Mouse (Mus musculus) kidney, postnatal 0 days (tissue): Measurements from ENCODE around the gene Col4a1. TPM values are rescaled to one million over a fixed set of nuclear protein-coding genes. Genes with fewer than 3 reads are reported as not detected.
A peak's percentile ranks its signal among the peaks of the same experiment; 100 is the strongest.

Source experiments
- ATAC-seq: fragments of 200-750 bp; cut with Nextera tagmentation; replicated peaks from 2 replicates; pipeline ENCODE4 v1.8.0; 2017; ENCODE audit warnings: low read depth, moderate number of reproducible peaks, moderate TSS enrichment, moderate library complexity; ENCODE audit not compliant: low FRiP score
- DNase-seq: peaks from one replicate; pipeline ENCODE4 v3.0.0-alpha.2; 2016; ENCODE audit warnings: low spot score
- H3K27ac ChIP-seq: fragments of 300-500 bp; sonication (generic); 2 replicates; pipeline ENCODE4 v1.5.1; 2014; ENCODE audit warnings: mild to moderate bottlenecking
- H3K27me3 ChIP-seq: fragments of 300-500 bp; sonication (generic); 2 replicates; pipeline ENCODE4 v1.6.1; 2014; ENCODE audit warnings: low read length, mixed read lengths; ENCODE audit not compliant: insufficient read depth
- H3K36me3 ChIP-seq: fragments of 300-500 bp; sonication (generic); 2 replicates; pipeline ENCODE4 v1.6.1; 2014; ENCODE audit warnings: low read length, mixed read lengths; ENCODE audit not compliant: insufficient read depth
- H3K4me1 ChIP-seq: fragments of 300-500 bp; sonication (generic); replicated peaks from 2 replicates; pipeline ENCODE4 v1.6.1; 2014; ENCODE audit warnings: antibody characterized with exemption, low read length, mixed read lengths; ENCODE audit not compliant: insufficient read depth
- H3K4me2 ChIP-seq: fragments of 300-500 bp; sonication (generic); 2 replicates; pipeline ENCODE4 v1.6.1; 2014; ENCODE audit warnings: mild to moderate bottlenecking, low read length, moderate library complexity, mixed read lengths
- H3K4me3 ChIP-seq: fragments of 300-500 bp; sonication (generic); replicated peaks from 2 replicates; pipeline ENCODE4 v1.5.1; 2014; ENCODE audit warnings: low read depth, low read length
- H3K9ac ChIP-seq: fragments of 300-500 bp; sonication (generic); 2 replicates; pipeline ENCODE4 v1.6.1; 2014; ENCODE audit warnings: low read depth, low read length
- H3K9me3 ChIP-seq: fragments of 300-500 bp; sonication (generic); replicated peaks from 2 replicates; pipeline ENCODE4 v1.6.1; 2016; ENCODE audit warnings: low read length, inconsistent platforms, mixed read lengths
- CTCF ChIP-seq: IDR thresholded peaks from 2 replicates; pipeline ENCODE4 v1.5.1; 2016; ENCODE audit warnings: antibody characterized with exemption, low read depth, mild to moderate bottlenecking, moderate library complexity
- whole genome bisulfite sequencing: fragments of 180-500 bp; shearing (Covaris S2); extraction: QIAGEN DNeasy Blood & Tissue Kit; methylation state at CpG from one replicate; pipeline ENCODE4 v1.1.7; 2014; 5-methylcytosine and 5-hydroxymethylcytosine counted together
- polyA plus RNA-seq: library from polyadenylated mRNA; unstranded; fragments of >200 nt; fragmentation: Nextera tagmentation; extraction: Ambion mirVana; gene quantifications from 2 replicates; pipeline ENCODE4 v1.2.1, GENCODE M21; 2015

Gene Col4a1
- polyA plus RNA-seq, 1 experiment from 2014 or later: 305 TPM

DNA sequence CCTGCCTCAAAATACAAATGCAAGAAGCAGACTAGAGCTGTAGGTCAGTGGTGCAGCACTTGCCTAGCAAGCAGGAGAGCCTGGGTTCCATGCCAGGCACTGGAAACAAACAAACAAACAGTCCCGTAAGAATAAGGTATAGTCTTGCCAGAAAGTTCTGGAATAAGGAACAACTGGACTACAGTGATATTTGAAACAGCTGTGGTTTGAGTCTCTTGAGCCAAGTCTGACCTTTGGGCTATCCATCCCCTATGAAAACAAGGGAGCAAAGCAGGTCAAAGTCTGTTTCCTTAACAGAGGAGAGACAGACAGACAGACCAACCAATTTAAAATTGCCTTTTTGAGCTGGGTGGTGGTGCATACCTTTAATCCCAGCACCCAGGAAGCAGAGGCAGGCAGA is 11.1 kb upstream of the Col4a1 start:
- H3K4me1 ChIP-seq: peaks cover 45% of the 10 kb centered on the region
- WGBS: 56% methylated on average over 1 of the region's 1 CpGs

DNA sequence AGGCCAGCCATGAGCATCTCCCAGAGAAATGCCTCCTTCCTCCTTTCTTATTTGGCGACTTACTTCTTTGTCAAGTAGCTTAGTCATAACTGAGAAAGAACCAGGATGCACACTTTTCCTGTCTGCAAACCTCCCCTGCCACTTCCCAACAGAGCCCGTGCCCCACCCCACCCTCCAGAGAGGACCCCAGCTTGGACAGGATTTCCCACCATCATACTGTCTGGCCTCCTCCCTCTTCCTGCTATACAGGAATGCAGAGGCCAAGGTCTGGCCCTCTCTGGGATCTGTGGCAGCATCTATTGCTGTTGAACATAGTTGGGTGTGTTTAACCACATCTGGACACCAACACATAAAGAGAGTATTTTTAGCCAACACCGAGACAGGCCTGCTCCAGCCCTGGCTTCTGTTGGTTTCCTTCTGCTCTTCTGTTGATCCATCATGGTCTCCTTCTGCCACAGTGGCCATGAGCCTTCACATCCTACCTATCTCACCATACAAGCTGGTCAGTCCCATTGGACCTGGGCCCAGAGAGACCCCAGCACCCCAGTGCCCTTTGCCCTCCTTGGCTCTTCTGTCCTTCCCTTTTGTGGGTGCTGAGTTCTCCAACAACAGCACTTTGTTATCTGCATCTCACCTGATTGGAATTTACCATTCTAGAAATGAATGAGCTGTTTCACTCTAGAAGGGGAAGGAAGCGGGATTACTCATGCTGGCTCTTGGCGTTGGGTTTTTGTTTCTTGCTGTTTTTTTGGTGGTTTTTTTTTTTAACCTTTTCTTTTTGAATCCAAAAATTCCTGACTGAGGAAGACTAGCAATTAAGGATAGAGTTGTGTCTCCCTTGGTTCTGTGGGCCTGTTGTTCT is 10.3 kb upstream of the Col4a1 start:
- TF ChIP-seq CTCF: no peak
- no peak for ATAC-seq
- H3K9me3 ChIP-seq: no peaks in the 10 kb centered on the region
- DNase-seq: no peak
- H3K9ac ChIP-seq: no peak overlapping the region
- peaks cover 40% of the 10 kb centered on the region for H3K4me1 ChIP-seq
- peak overlapping the region; percentile 60; the same call in 1 of the 2 replicates for H3K27ac ChIP-seq
- no peak overlapping the region for H3K4me3 ChIP-seq
- 76% methylated on average over 5 of the region's 5 CpGs for WGBS
- H3K27me3 ChIP-seq: no peaks in the 10 kb centered on the region
- no peak overlapping the region for H3K4me2 ChIP-seq
- H3K36me3 ChIP-seq: peaks cover 8% of the 10 kb centered on the region; the same call in 1 of the 2 replicates

More for the DNA sequence above, 11.1 kb upstream of the Col4a1 start:
- no peak overlapping the region for H3K4me2 ChIP-seq
- H3K9me3 ChIP-seq: no peaks in the 10 kb centered on the region
- no peaks in the 10 kb centered on the region for H3K27me3 ChIP-seq
- H3K27ac ChIP-seq: 0 out of 2 replicates have a peak overlapping the region, but pooled peaks have one; percentile 60
- DNase-seq (no peak), ATAC-seq (no peak)
- no peak overlapping the region for H3K9ac ChIP-seq
- peaks cover 4% of the 10 kb centered on the region; the same call in 1 of the 2 replicates for H3K36me3 ChIP-seq
- no peak for TF ChIP-seq CTCF
- no peak overlapping the region for H3K4me3 ChIP-seq

DNA sequence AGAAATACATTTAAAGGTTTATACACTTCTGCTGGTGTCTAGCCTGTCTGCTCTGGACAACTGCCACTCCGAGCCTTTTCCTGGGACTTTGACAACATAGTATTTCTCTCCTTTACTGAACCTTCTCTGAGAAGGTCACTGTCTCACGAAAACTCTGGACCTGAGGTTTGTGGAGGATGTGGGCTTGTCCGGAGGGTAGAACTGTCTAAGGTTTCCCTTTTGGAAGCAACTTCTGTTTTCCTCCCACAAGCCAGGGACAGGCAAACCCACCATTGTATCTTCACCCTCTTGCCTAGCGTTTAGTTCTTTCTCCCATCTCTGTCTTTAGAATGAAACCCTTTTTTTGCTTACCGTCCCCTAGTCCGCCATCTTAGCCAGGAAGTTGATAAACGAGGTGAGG is 9.2 kb upstream of the Col4a1 start:
- DNase-seq: no peak
- H3K4me1 ChIP-seq: peaks cover 31% of the 10 kb centered on the region
- no peak overlapping the region for H3K27ac ChIP-seq
- no peak overlapping the region for H3K9ac ChIP-seq
- 0 out of 2 replicates have a peak, but pooled peaks cover 4% of the 10 kb centered on the region for H3K36me3 ChIP-seq
- ATAC-seq: no peak
- no peaks in the 10 kb centered on the region for H3K9me3 ChIP-seq
- WGBS: 71% methylated on average over 7 of the region's 7 CpGs
- no peak for TF ChIP-seq CTCF
- no peak overlapping the region for H3K4me3 ChIP-seq
- no peak overlapping the region for H3K4me2 ChIP-seq
- no peaks in the 10 kb centered on the region for H3K27me3 ChIP-seq

DNA sequence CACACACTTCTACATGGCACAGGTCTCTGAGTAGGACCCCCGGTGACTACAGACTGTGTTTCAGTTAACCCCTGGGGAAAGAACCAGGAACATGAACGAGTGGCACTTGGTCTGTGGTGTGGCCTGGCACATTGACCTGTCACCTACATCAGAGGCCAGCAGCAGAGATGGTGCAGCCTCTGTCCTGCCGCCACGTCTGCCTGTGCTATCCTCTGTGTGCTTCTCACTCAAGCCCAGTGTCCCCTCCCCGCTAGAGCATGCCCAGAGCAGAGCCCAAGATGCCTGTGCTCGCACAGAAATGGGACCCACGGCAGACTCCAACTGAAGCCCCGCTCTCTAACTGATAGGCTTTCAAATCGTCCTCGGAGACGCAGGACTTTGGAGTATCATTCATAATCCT is 6.8 kb upstream of the Col4a1 start:
- no peaks in the 10 kb centered on the region for H3K27me3 ChIP-seq
- H3K4me2 ChIP-seq: no peak overlapping the region
- H3K9ac ChIP-seq: no peak overlapping the region
- H3K36me3 ChIP-seq: peaks cover 12% of the 10 kb centered on the region; the same call in 1 of the 2 replicates
- no peak overlapping the region for H3K4me3 ChIP-seq
- peaks cover 34% of the 10 kb centered on the region for H3K4me1 ChIP-seq
- no peaks in the 10 kb centered on the region for H3K9me3 ChIP-seq
- 89% methylated on average over 11 of the region's 11 CpGs for WGBS
- ATAC-seq: no peak
- no peak for TF ChIP-seq CTCF
- DNase-seq: no peak
- no peak overlapping the region for H3K27ac ChIP-seq

DNA sequence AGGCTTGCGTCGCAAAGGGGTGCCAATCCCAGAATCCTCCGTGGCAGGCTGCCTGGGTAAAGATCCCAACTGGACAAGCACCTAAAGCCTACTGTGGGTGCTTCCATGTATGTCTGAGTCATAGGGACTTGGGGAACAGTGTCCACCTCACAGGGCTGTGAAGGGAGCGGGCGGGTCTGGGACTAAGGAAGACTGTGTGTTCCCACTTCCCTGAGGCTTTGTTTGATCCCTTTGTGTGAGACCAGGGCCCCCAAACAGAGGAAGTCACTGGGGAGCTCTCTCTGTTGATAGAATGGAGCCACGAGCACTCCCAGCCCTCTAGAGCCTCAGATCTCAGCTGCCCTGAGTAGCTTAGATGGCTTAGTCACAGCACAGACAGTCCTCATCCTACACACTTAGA is 3.5 kb upstream of the Col4a1 start:
- WGBS: 78% methylated on average over 6 of the region's 6 CpGs
- peaks cover 38% of the 10 kb centered on the region for H3K4me1 ChIP-seq
- H3K4me3 ChIP-seq: no peak overlapping the region
- no peak for TF ChIP-seq CTCF
- no peak overlapping the region for H3K9ac ChIP-seq
- peaks cover 12% of the 10 kb centered on the region; the same call in 1 of the 2 replicates for H3K36me3 ChIP-seq
- 0 out of 2 replicates have a peak overlapping the region, but pooled peaks have one; percentile 76 for H3K4me2 ChIP-seq
- DNase-seq (no peak), ATAC-seq (no peak)
- H3K27ac ChIP-seq: no peak overlapping the region
- H3K27me3 ChIP-seq: no peaks in the 10 kb centered on the region
- H3K9me3 ChIP-seq: no peaks in the 10 kb centered on the region

DNA sequence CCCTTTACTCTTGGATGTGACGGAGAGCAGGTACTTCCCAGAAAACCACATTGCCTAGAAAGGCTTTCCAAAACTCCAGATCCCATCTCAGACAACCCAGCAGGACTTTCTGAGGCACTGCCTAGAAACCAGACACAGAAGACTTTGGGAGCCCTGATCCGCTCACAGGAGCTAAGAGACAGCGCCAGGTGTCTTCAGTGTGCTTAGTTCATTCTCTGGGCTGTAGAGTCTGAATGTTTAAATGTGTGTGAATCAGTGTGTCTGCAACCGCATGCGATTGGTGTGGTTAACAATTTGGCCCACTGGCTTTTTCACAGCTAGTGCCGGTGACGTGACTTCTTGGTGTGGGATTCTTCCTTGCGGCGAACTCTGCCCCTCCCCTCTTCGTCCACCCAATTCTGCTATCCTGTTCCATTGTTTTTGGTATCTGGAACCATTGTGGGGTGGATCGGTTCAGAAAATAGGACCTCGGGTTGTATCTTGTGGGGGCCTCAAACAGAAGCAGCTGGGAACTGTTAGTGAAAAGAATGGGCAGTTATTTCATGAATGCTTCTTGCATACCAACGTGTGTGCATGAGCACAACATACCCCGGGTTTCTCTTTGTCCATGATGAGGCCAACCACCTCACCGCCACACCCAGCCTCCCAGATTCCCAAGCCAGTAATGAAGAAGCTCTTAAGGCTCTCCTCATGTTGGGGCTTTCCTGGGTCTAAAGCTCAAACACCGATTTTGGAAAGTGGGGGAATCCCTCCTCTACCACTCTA is 2.7 kb upstream of the Col4a1 start:
- no peaks in the 10 kb centered on the region for H3K9me3 ChIP-seq
- WGBS: 81% methylated on average over 16 of the region's 16 CpGs
- H3K4me2 ChIP-seq: peak overlapping the region; percentile 76
- ATAC-seq: no peak
- peak overlapping the region; percentile 94; the same call in 1 of the 2 replicates for H3K4me3 ChIP-seq
- H3K27me3 ChIP-seq: no peaks in the 10 kb centered on the region
- H3K4me1 ChIP-seq: peaks cover 38% of the 10 kb centered on the region
- TF ChIP-seq CTCF: no peak
- DNase-seq: no peak
- peaks cover 12% of the 10 kb centered on the region; the same call in 1 of the 2 replicates for H3K36me3 ChIP-seq
- H3K9ac ChIP-seq: no peak overlapping the region
- 0 out of 2 replicates have a peak overlapping the region, but pooled peaks have one; percentile 19 for H3K27ac ChIP-seq
